Mouse (Mus musculus) limb, embryonic 10.5 days (tissue): ENCODE measurements at regions not wholly inside any gene's neighbourhood (a gene's known extent, or its start where the extent isn't known, plus 50 kb on each side); places are given as distances from the start of the nearest gene placed in this dataset.

Source experiments
- DNase-seq: peaks from one replicate; pipeline ENCODE4 v3.0.0-alpha.2; 2017; ENCODE audit warnings: low spot score
- H3K27ac ChIP-seq: fragments of 300-500 bp; sonication (generic); 2 replicates; pipeline ENCODE4 v1.5.1; 2016; ENCODE audit warnings: mild to moderate bottlenecking
- H3K27me3 ChIP-seq: fragments of 300-500 bp; sonication (generic); 2 replicates; pipeline ENCODE4 v1.6.1; 2016; ENCODE audit warnings: low read depth, mild to moderate bottlenecking; ENCODE audit not compliant: poor library complexity, severe bottlenecking
- H3K36me3 ChIP-seq: fragments of 300-500 bp; sonication (generic); 2 replicates; pipeline ENCODE4 v1.6.1; 2016; ENCODE audit warnings: mild to moderate bottlenecking, moderate library complexity
- H3K4me1 ChIP-seq: fragments of 300-500 bp; sonication (generic); 2 replicates; pipeline ENCODE4 v1.6.1; 2016
- H3K4me3 ChIP-seq: fragments of 300-500 bp; sonication (generic); 2 replicates; pipeline ENCODE4 v1.5.1; 2016; ENCODE audit warnings: mild to moderate bottlenecking, moderate library complexity
- H3K9me3 ChIP-seq: fragments of 300-500 bp; sonication (generic); replicated peaks from 2 replicates; pipeline ENCODE4 v1.6.1; 2016; ENCODE audit warnings: mild to moderate bottlenecking
- WGBS: fragments of 180-500 bp; shearing (Covaris S2); methylation state at CpG from one replicate; pipeline ENCODE4 v1.1.7; 2016; 5-methylcytosine and 5-hydroxymethylcytosine counted together

- Histone ChIP-seq H3K9me3 (no peaks in the 10 kb centered on the region), H3K27ac (no peak overlapping the region), H3K27me3 (no peaks in the 10 kb centered on the region), H3K36me3 (no peaks in the 10 kb centered on the region), H3K4me3 (no peak overlapping the region), H3K4me1 (no peaks in the 10 kb centered on the region)
- WGBS = 91% methylated on average over 3 of the region's 3 CpGs
- no peak for DNase-seq
Measured at GRCm38 (mm10) chr8:93698508-93698907, 111.3 kb upstream of the Gnao1 start.

DNA sequence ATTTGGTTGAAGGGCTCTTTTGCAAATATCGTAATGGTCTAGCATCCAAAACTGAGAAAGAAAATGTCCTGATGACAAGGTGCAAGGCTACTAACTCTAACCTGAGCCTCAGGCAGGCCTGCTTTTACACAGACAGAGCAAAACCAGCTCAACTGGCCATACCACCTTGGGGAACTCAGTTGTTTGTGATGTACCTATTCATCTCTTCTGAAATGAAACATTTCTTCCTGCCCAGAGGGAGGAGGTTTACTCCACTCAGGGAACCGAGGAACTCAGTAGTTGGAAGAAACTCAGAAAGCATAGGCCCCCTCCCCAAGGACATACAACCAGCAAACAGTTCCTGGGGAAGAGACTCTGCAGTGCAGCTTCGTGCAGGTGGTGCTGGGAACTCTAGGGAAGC, 108.4 kb upstream of the Gnao1 start:
- no peak for DNase-seq
- H3K4me3 ChIP-seq = no peak overlapping the region
- no peaks in the 10 kb centered on the region for H3K27me3 ChIP-seq
- no peaks in the 10 kb centered on the region for H3K9me3 ChIP-seq
- H3K36me3 ChIP-seq = no peaks in the 10 kb centered on the region
- no peak overlapping the region for H3K27ac ChIP-seq
- peaks cover 7% of the 10 kb centered on the region; the same call in 1 of the 2 replicates for H3K4me1 ChIP-seq
- 76% methylated on average over 3 of the region's 3 CpGs for WGBS

GRCm38 (mm10) chr8:93712066-93712706, 97.6 kb upstream of the Gnao1 start:
- no peaks in the 10 kb centered on the region for H3K4me1 ChIP-seq
- H3K27me3 ChIP-seq = no peaks in the 10 kb centered on the region
- no peaks in the 10 kb centered on the region for H3K36me3 ChIP-seq
- WGBS = 87% methylated on average over 3 of the region's 3 CpGs
- no peak for DNase-seq
- H3K4me3 ChIP-seq = no peak overlapping the region
- no peaks in the 10 kb centered on the region for H3K9me3 ChIP-seq
- H3K27ac ChIP-seq = no peak overlapping the region

DNA sequence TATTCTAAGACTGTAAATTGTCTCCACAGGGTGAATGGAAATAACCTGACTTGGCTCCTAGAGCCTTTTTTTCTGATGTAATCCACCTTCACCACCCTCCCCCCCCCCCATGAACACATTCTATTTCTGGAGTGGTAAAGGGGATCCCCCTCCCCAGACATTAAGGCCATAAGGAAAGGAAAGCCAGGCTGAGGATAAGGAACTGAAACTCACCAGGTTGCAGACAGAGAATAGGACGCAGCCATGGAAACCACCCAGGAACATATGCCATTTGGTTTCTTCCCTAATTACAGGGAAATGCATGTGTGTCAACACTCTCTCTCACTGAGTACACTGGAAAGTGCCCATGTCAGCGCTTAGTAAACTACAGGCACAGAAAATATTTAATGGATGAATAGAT, 96.5 kb upstream of the Gnao1 start:
- no peak for DNase-seq
- Histone ChIP-seq H3K4me1 (no peaks in the 10 kb centered on the region), H3K27me3 (no peaks in the 10 kb centered on the region), H3K9me3 (no peaks in the 10 kb centered on the region), H3K4me3 (no peak overlapping the region), H3K36me3 (no peaks in the 10 kb centered on the region), H3K27ac (no peak overlapping the region)
- 93% methylated on average over 2 of the region's 2 CpGs for WGBS

DNA sequence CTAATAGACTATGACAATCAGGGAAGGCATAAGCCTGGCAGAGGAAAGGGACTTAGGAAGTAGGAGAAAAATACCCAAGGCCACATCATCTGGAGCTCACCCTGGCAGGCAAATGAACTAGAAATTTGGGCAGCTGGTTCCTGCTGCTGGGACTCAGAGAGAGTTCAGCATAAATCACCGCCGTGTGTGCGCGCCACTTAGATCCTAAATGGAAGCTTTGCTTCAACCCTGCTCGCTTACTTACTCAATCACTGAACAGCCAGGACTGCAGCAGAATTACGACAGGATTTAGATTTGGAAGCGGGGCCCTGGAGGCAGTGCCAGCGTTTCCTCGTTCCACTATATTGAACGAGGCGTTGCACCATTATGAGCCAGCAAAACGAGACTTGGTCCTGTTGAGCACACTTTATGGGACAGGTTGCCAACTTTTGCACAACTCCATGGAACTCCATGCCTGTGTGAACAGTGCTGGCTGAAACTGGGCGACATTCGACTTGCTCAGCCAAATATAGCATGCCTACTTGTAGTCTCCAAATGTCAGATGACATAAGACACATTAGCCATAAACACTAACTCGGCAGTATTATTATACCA, 84.8 kb upstream of the Gnao1 start:
- no peaks in the 10 kb centered on the region for H3K4me1 ChIP-seq
- WGBS = 78% methylated on average over 15 of the region's 15 CpGs
- H3K9me3 ChIP-seq = no peaks in the 10 kb centered on the region
- no peaks in the 10 kb centered on the region for H3K36me3 ChIP-seq
- no peaks in the 10 kb centered on the region for H3K27me3 ChIP-seq
- H3K4me3 ChIP-seq = no peak overlapping the region
- no peak overlapping the region for H3K27ac ChIP-seq
- no peak for DNase-seq

GRCm38 (mm10) chr8:93729124-93729930, 80.4 kb upstream of the Gnao1 start:
- no peak overlapping the region for H3K4me3 ChIP-seq
- H3K4me1 ChIP-seq = no peaks in the 10 kb centered on the region
- no peak overlapping the region for H3K27ac ChIP-seq
- no peak for DNase-seq
- H3K9me3 ChIP-seq = no peaks in the 10 kb centered on the region
- H3K27me3 ChIP-seq = no peaks in the 10 kb centered on the region
- 87% methylated on average over 15 of the region's 15 CpGs for WGBS
- H3K36me3 ChIP-seq = no peaks in the 10 kb centered on the region

GRCm38 (mm10) chr8:93730738-93731700, 78.7 kb upstream of the Gnao1 start:
- DNase-seq = no peak
- no peaks in the 10 kb centered on the region for H3K36me3 ChIP-seq
- H3K27me3 ChIP-seq = no peaks in the 10 kb centered on the region
- H3K9me3 ChIP-seq = no peaks in the 10 kb centered on the region
- no peak overlapping the region for H3K27ac ChIP-seq
- no peak overlapping the region for H3K4me3 ChIP-seq
- no peaks in the 10 kb centered on the region for H3K4me1 ChIP-seq
- WGBS = 90% methylated on average over 14 of the region's 14 CpGs

DNA sequence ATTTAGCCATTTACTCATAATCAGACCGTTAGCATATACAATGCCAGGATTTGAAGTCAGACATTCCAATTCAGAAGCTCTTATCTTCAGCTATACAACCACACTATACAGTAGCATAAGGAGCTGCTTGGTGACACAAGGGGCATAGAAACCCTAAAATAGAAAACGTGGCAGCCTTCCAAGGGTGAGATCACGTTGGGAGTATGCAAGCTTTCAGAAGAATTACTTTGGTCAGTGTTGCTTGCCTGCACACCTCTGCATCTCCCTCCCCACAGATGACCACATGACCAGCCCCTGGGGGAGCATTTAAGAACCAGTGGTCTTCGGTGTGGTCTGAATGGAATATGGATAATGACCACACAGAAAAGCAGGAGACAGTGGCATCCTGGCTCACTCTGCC, 74.9 kb upstream of the Gnao1 start:
- no peak for DNase-seq
- H3K36me3 ChIP-seq = no peaks in the 10 kb centered on the region
- H3K27me3 ChIP-seq = no peaks in the 10 kb centered on the region
- no peaks in the 10 kb centered on the region for H3K9me3 ChIP-seq
- H3K4me1 ChIP-seq = no peaks in the 10 kb centered on the region
- H3K4me3 ChIP-seq = no peak overlapping the region
- WGBS = 84% methylated on average over 4 of the region's 4 CpGs
- H3K27ac ChIP-seq = no peak overlapping the region

GRCm38 (mm10) chr8:93740281-93740680, 69.5 kb upstream of the Gnao1 start:
- WGBS = 80% methylated on average over 3 of the region's 3 CpGs
- Histone ChIP-seq H3K4me1 (no peaks in the 10 kb centered on the region), H3K27ac (no peak overlapping the region)

DNA sequence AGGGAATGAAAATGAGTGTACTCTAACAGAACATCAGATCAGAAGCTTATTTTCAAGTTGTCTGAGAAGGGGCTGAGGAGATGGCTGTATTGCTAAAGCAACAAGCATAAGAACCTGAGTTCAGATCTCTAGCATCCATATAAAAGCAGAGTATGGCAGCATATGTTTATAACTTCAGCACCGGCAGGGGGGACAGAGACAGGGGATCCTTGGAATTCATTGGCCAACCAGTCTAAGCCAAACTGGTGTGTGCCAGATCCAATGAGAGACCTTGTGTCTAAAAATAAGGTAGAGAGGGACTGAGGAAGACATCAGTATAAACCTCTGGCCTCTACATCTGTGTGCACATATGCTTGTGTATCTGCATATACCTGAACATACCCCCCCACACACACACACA, 61.0 kb upstream of the Gnao1 start:
- WGBS = 62% methylated on average over 1 of the region's 1 CpGs
- Histone ChIP-seq H3K4me1 (no peaks in the 10 kb centered on the region), H3K27ac (no peak overlapping the region), H3K27me3 (no peaks in the 10 kb centered on the region), H3K9me3 (no peaks in the 10 kb centered on the region), H3K4me3 (no peak overlapping the region), H3K36me3 (no peaks in the 10 kb centered on the region)
- DNase-seq = peak; percentile 58

More at GRCm38 (mm10) chr8:93740281-93740680, 69.5 kb upstream of the Gnao1 start:
- no peaks in the 10 kb centered on the region for H3K36me3 ChIP-seq
- H3K27me3 ChIP-seq = no peaks in the 10 kb centered on the region
- DNase-seq = no peak
- H3K4me3 ChIP-seq = no peak overlapping the region
- no peaks in the 10 kb centered on the region for H3K9me3 ChIP-seq

DNA sequence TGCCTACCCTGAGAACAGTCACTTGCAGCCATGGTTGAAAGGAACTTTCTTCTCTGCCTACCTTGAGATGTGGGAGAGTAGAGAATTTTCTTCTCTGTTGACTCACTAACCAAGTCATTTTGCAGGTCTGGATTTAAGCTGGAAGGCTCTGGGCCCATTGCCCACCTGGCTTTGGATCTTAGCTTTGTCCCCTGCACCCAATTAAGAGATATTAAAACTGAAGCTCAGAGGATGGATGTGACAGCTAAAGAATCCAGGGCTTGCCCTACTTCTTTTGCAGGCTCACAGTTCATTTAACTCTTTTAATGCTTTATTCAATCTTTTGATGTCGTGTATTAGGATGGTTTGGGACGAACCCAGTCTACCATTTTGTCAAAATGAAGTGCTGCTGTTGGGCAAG, 58.8 kb upstream of the Gnao1 start:
- WGBS = 88% methylated on average over 2 of the region's 2 CpGs
- DNase-seq = no peak
- H3K36me3 ChIP-seq = no peaks in the 10 kb centered on the region
- no peaks in the 10 kb centered on the region for H3K4me1 ChIP-seq
- H3K27ac ChIP-seq = no peak overlapping the region
- H3K9me3 ChIP-seq = no peaks in the 10 kb centered on the region
- H3K27me3 ChIP-seq = no peaks in the 10 kb centered on the region
- H3K4me3 ChIP-seq = no peak overlapping the region

GRCm38 (mm10) chr8:93755981-93756380, 53.8 kb upstream of the Gnao1 start:
- H3K4me3 ChIP-seq = no peak overlapping the region
- H3K27me3 ChIP-seq = no peaks in the 10 kb centered on the region
- H3K4me1 ChIP-seq = no peaks in the 10 kb centered on the region
- H3K27ac ChIP-seq = no peak overlapping the region
- H3K36me3 ChIP-seq = no peaks in the 10 kb centered on the region
- 94% methylated on average over 4 of the region's 4 CpGs for WGBS
- no peaks in the 10 kb centered on the region for H3K9me3 ChIP-seq
- no peak for DNase-seq
